Mouse (Mus musculus): ENCODE results near the gene Sec23ip. TPM values are rescaled to one million over a fixed set of nuclear protein-coding genes. Genes with fewer than 3 reads are reported as not detected.
"Not testable (repeated sequence)": the region's sequence is repeated elsewhere in the genome, so short reads cannot be mapped to it uniquely, and the experiment has no call there.

The Sec23ip gene
- polyA plus RNA-seq (2012; rRNA removed) = 68.4 and 68.6 TPM in 2 replicates

DNA sequence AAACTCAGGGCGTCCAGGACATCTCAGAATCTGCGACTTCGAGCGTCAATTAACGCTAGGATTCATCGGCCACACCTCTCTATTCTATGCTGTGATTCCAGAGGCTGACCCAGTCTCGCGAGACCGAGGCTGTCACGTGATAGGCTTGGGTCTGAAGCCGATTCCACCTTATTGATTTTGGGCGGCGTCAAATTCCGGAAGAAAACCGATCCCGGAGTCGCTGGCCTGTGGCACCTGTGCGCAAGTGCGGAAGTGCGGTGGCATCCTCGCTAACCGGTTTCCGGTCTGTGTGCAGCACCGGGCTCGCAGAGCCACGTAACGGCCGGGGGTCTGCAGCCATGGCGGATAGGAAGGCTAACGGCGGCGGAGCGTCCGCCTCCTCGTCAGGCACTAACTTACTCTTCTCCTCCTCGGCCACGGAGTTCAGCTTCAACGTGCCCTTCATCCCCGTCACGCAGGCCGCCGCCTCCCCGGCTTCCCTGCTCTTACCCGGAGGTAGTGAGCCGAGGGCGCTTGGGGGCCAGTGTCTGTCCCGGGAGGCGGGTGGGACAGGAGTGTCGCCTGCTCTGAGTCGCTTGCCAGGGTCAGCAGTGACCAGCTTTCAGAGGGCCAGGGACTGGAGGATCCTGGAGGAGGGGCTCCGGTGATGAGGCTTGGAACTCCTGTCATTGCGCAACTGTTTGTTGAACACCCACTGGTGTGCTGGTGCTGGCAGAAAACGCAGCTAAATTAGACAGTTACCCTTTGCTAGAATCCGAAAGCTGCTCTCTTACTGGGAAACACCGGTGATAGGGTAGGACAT lies at the start of gene Sec23ip:
Gene Sec23ip, plus strand, starts transcription at position 260 of the 802 bp plus-strand sequence.
- 0 out of 2 replicates have a peak, but pooled peaks have one; percentile 41 for TF ChIP-seq CTCF (IDR thresholded peaks at IDR 0.05; ENCODE audit: borderline replicate concordance, control insufficient read depth, extremely low read depth, insufficient read depth, low read length, poor library complexity)
- peak; percentile 91 for TF ChIP-seq POLR2A (IDR thresholded peaks at IDR 0.05; ENCODE audit: control insufficient read depth, extremely low read depth, insufficient read depth, low read length, poor library complexity)
- DNase-seq = peak; percentile 98
- WGBS = under 1% methylated on average over 55 of the region's 55 CpGs
- no peak within 1 kb of the TSS for H3K27ac ChIP-seq (ENCODE audit: control insufficient read depth, insufficient read depth, low read length)
- H3K4me1 ChIP-seq (replicated peaks; ENCODE audit: control insufficient read depth, insufficient read depth, low read length) = peaks cover 10% of the 10 kb centered on the region
- no peaks in the 10 kb centered on the region; the same call in 1 of the 2 replicates for H3K36me3 ChIP-seq (ENCODE audit: control insufficient read depth, insufficient read depth, low read length)
- no peaks in the 10 kb centered on the region for H3K27me3 ChIP-seq (ENCODE audit: control insufficient read depth, insufficient read depth, low read length)
- H3K4me3 ChIP-seq (ENCODE audit: control insufficient read depth, insufficient read depth, low read length) = peak within 1 kb of the TSS; percentile 91

DNA sequence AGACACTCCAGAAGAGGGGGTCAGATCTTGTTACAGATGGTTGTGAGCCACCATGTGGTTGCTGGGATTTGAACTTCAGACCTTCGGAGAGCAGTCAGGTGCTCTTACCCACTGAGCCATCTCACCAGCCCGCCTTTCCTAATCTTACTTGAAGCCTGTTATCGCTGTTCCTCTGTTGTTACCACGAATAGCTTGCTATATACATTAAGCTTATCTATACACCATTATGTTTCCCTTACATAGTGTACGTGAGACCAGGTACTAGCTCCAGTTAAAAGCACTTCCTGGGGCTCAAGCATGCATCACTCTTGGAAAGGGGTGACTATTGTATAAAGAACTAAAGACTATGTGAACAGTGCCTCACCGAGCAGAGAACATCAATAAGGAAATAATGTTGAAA lies 44.8 kb upstream of the Sec23ip start:
- DNase-seq; H3K4me1 ChIP-seq (replicated peaks; ENCODE audit: control insufficient read depth, insufficient read depth, low read length); H3K27me3 ChIP-seq (ENCODE audit: control insufficient read depth, insufficient read depth, low read length); H3K4me3 ChIP-seq (ENCODE audit: control insufficient read depth, insufficient read depth, low read length); H3K27ac ChIP-seq (ENCODE audit: control insufficient read depth, insufficient read depth, low read length): not testable (repeated sequence)
- WGBS = 98% methylated on average over 6 of the region's 6 CpGs
- peaks cover 72% of the 10 kb centered on the region for H3K36me3 ChIP-seq (ENCODE audit: control insufficient read depth, insufficient read depth, low read length)

- Histone ChIP-seq H3K27me3 (ENCODE audit: control insufficient read depth, insufficient read depth, low read length) (no peaks in the 10 kb centered on the region), H3K27ac (ENCODE audit: control insufficient read depth, insufficient read depth, low read length) (no peak overlapping the region), H3K4me3 (ENCODE audit: control insufficient read depth, insufficient read depth, low read length) (no peak overlapping the region), H3K4me1 (replicated peaks; ENCODE audit: control insufficient read depth, insufficient read depth, low read length) (no peaks in the 10 kb centered on the region), H3K36me3 (ENCODE audit: control insufficient read depth, insufficient read depth, low read length) (peaks cover 77% of the 10 kb centered on the region)
- peak; percentile 66 for DNase-seq
- 33% methylated on average over 4 of the region's 4 CpGs for WGBS
- TF ChIP-seq CTCF (IDR thresholded peaks at IDR 0.05; ENCODE audit: borderline replicate concordance, control insufficient read depth, extremely low read depth, insufficient read depth, low read length, poor library complexity) (peak; percentile 85; the same call in 1 of the 2 replicates), POLR2A (IDR thresholded peaks at IDR 0.05; ENCODE audit: control insufficient read depth, extremely low read depth, insufficient read depth, low read length, poor library complexity) (no peak)
Measured at GRCm38 (mm10) chr7:128705735-128706134, 39.0 kb upstream of the Sec23ip start.

GRCm38 (mm10) chr7:128717991-128718390 lies 26.8 kb upstream of the Sec23ip start:
- no peak for DNase-seq
- Histone ChIP-seq H3K27ac (ENCODE audit: control insufficient read depth, insufficient read depth, low read length) (no peak overlapping the region), H3K4me3 (ENCODE audit: control insufficient read depth, insufficient read depth, low read length) (no peak overlapping the region), H3K27me3 (ENCODE audit: control insufficient read depth, insufficient read depth, low read length) (no peaks in the 10 kb centered on the region), H3K4me1 (replicated peaks; ENCODE audit: control insufficient read depth, insufficient read depth, low read length) (no peaks in the 10 kb centered on the region), H3K36me3 (ENCODE audit: control insufficient read depth, insufficient read depth, low read length) (peaks cover 79% of the 10 kb centered on the region)
- TF ChIP-seq CTCF (IDR thresholded peaks at IDR 0.05; ENCODE audit: borderline replicate concordance, control insufficient read depth, extremely low read depth, insufficient read depth, low read length, poor library complexity) = no peak
- TF ChIP-seq POLR2A (IDR thresholded peaks at IDR 0.05; ENCODE audit: control insufficient read depth, extremely low read depth, insufficient read depth, low read length, poor library complexity) = no peak
- 84% methylated on average over 4 of the region's 4 CpGs for WGBS

- WGBS = 16% methylated on average over 4 of the region's 4 CpGs
- DNase-seq = peak; percentile 80
- no peaks in the 10 kb centered on the region for H3K27me3 ChIP-seq (ENCODE audit: control insufficient read depth, insufficient read depth, low read length)
- peaks cover 14% of the 10 kb centered on the region for H3K36me3 ChIP-seq (ENCODE audit: control insufficient read depth, insufficient read depth, low read length)
- H3K27ac ChIP-seq (ENCODE audit: control insufficient read depth, insufficient read depth, low read length) = no peak overlapping the region
- H3K4me3 ChIP-seq (ENCODE audit: control insufficient read depth, insufficient read depth, low read length) = no peak overlapping the region
- no peak for TF ChIP-seq CTCF (IDR thresholded peaks at IDR 0.05; ENCODE audit: borderline replicate concordance, control insufficient read depth, extremely low read depth, insufficient read depth, low read length, poor library complexity)
- TF ChIP-seq POLR2A (IDR thresholded peaks at IDR 0.05; ENCODE audit: control insufficient read depth, extremely low read depth, insufficient read depth, low read length, poor library complexity) = no peak
- peaks cover 19% of the 10 kb centered on the region for H3K4me1 ChIP-seq (replicated peaks; ENCODE audit: control insufficient read depth, insufficient read depth, low read length)
Measured at GRCm38 (mm10) chr7:128724761-128725160, 20.0 kb upstream of the Sec23ip start.

GRCm38 (mm10) chr7:128725189-128725588 lies 19.6 kb upstream of the Sec23ip start:
- no peak for DNase-seq
- Histone ChIP-seq H3K4me1 (replicated peaks; ENCODE audit: control insufficient read depth, insufficient read depth, low read length) (peaks cover 19% of the 10 kb centered on the region), H3K27ac (ENCODE audit: control insufficient read depth, insufficient read depth, low read length) (no peak overlapping the region), H3K36me3 (ENCODE audit: control insufficient read depth, insufficient read depth, low read length) (peaks cover 11% of the 10 kb centered on the region; the same call in 1 of the 2 replicates), H3K4me3 (ENCODE audit: control insufficient read depth, insufficient read depth, low read length) (no peak overlapping the region), H3K27me3 (ENCODE audit: control insufficient read depth, insufficient read depth, low read length) (no peaks in the 10 kb centered on the region)
- 91% methylated on average over 9 of the region's 9 CpGs for WGBS
- no peak for TF ChIP-seq CTCF (IDR thresholded peaks at IDR 0.05; ENCODE audit: borderline replicate concordance, control insufficient read depth, extremely low read depth, insufficient read depth, low read length, poor library complexity)
- no peak for TF ChIP-seq POLR2A (IDR thresholded peaks at IDR 0.05; ENCODE audit: control insufficient read depth, extremely low read depth, insufficient read depth, low read length, poor library complexity)

Measured in thymus, adult 2 months (tissue).